Mouse (Mus musculus) embryo, embryonic 11 days (tissue): ENCODE data around the gene Mindy4.

Experiments used
- DNase-seq: peaks from one replicate; pipeline ENCODE4 v3.0.0-alpha.2; 2015

Gene Mindy4

DNA sequence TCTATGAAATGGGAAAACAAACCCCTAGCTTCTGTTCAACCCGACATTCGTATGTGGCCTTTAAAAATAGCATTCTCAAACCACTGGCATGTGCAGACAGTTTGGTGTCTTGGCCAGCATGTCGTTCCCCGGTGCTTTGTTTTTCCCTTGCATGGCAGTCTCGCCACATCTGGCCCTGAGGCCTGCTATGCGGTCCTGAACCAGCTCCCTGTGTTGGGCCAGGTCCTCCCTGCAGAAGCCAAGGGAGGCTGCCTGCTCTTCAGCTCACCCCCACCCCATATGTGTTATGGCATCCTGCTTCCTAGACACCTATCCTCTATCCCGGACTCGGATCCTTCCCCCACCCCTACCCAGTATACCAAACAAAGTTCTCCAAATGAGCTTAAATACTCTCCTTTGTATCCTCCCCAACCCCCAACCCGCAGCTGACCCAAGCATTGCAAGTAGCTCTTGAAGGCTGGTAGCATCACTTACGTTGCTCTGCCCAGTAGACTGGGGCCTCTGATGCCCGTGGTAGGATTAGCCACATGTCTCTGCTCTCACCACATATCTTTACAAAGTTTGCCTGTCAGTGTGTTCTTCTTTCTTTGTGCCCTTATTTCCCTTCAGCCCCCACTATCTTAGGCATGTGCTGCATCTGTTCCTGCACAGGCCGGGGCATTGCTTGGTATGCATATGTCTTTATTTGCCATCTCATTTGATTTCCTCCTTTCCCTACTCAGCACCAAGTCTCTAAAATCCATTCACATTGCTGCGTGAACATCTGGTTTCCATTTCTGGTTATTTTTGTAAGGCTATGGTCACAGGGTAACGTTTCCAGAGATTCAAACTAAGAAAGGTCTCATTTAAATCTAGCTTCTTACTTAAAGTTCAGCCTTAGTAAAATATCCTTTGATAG, 55.5 kb downstream of the Mindy4 start:
- DNase-seq = peak; percentile 60

DNA sequence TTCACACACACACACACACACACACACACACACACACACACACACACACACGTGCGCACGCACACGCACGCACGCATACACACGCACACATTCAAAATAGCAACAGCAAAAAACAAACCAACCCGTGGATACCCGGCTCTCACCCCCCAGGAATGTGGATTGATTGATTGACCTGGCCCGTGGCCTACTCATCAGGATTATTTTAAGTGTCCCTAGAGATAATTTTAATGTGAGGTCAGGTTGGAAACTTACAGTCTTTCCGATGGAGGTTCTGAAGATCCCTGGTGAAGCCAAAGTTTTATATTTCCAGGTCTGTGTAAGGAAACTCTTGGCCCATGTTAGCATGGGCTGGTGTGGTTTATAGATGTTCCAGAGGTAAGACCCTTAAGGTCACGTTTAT, 59.0 kb downstream of the Mindy4 start:
- DNase-seq = no peak

DNA sequence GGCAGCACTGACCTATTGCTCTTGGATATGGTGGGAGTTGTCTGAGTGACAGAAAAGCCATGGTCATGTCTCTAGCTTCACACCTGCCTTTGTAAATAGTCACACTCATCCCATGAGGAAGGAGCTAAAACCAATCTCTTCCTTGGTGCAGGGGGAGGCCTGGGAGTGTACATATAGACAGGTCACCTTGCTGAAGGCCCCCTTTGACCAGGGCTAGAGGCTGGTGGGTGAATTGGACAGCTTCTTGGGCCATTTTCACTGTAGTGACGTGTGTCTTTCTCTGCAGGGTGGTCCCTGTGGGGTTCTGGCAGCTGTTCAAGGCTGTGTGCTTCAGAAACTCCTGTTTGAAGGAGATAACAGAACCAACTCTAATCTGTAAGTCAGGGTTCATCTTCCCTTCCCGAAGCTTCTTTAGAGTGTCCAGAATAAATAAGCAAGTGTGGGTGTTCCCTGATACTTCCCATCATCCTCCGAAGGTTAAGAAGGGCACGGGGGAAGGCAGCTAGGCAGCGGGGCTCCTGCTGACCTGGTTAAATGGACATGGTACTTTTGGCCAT, 60.4 kb downstream of the Mindy4 start:
- no peak for DNase-seq

DNA sequence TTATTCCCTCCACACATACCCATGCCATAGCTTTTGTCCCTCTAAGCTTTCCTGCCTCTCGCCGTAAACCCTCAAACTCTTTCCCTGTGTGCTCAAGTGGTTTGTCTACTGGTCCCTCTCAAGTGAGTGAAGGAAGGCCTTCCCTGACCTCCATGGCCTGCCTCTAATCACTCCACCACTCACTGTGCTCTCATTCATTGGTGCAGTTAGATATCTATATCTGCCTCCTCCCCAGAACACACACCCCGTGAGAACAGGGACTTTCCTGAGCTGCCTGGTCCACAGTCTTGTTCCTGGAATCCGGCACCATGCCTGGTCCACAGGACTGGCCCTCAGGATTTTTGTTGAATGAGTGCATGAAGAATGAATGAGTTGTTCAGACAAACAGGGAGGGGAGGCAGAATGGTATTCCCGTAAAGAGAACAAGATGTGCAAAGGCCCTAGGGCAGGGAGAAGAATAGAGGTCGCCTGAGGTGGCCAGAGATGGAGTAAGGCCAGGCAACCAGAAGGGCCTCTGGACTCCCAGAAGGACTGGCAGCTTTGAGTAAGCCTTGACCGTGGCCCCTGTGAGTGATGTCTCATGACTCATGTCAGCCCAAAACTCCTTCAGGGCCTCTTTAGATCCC, 61.7 kb downstream of the Mindy4 start:
- DNase-seq = no peak

DNA sequence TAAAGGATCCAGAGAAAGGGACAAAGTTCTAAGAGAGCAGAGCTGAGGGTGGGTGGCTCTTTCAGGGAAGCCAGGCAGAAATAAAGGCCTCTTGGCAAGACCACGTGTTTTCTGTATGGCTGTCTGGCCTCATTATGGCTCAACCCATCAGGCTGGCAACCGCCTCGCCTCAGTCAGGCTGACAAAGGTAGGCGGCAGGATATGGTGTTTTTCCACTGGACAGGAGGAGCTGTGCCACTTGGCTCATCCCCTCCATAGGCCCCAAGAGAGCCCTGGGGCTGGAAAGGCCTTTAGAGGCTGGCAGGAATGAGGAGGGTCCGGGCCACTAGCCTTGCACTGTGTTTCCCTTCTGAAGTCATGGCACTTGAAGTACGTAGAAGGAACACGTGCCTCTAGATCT, 69.8 kb downstream of the Mindy4 start:
- no peak for DNase-seq

DNA sequence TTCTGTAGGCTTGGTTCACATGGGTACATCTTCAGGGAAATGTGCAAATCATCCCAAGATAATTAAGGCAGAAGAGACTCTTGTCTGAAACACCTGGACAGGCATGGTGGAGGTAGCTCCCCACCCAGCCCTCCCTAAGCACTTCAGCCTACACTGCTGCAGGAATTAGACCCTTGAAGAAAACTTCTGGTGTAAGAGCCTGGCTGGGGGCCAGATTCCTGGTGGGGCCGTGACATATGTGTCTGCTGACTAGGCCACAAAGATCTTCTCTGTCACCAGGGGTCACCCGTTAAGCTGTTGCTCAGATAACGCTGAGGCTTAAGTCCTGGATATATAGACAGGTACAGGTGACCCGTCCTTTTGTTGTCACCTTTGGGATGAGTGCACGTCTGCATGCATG, 70.3 kb downstream of the Mindy4 start:
- no peak for DNase-seq

DNA sequence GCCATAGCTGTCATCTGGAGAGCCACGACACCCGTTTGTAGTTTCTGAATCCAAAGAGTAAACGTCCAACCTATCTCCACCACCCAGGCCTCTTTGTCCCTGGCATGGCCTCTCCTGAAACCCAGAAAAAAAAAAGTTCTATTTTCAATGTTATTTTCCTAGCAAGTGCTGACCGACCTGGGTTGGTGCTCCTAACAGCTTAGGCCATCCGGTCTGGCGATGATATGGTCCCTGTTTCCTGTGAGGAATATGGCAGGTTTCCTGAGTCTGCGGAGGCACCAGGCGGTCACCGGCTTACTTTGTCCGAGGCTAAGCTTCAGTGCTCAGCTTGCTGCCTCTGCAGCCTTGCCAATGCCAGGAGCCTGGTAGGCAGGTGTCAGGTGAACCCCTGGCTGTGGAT, 71.8 kb downstream of the Mindy4 start:
- DNase-seq = no peak

DNA sequence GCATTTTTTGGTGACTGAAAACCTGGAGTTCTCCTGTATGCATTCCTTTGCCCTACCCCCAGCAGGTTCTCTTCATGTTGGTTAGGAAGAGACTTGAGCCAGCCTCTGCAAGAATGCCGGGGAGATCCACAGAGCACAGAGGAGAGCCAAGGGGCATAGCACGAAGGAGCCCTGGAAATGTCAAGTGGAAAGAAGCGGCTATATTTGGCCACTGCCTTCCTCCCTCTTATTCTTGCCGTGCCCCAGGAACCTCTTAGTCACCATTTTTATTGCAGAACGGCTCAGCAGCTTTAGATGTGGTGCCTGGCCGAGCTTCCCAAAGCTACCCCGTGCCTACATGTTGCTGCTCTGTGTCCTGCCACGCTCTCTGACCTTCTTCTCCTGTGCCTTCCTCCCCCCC, 72.6 kb downstream of the Mindy4 start:
- no peak for DNase-seq

DNA sequence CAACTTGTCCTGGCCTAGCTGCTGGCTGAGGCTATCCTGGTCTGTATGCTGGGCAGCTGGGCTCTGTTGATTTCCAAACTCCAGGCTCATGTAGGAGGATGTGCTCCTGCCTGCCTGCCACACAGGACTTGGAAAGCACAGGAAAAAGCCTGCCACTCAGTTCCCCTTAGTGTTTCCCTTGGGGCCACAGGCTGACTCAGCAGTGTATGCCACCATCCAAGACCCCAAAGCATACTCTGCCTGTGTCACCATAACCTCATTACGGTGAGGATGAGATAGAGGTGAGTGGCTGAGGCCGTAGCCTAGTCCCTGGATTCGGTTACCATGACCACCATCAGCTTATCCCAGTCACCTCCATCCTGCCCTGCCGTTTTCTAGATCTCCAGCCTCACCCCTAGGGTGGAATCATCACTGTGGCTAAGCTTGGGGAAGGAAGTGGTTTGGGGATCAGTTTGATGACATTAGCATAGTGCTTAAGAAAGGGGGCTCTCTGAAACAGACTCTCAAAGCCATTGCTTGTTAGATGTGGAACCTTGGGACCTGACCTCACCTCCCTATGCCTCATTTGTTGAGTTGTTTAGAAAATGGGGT, 73.6 kb downstream of the Mindy4 start:
- DNase-seq = no peak

DNA sequence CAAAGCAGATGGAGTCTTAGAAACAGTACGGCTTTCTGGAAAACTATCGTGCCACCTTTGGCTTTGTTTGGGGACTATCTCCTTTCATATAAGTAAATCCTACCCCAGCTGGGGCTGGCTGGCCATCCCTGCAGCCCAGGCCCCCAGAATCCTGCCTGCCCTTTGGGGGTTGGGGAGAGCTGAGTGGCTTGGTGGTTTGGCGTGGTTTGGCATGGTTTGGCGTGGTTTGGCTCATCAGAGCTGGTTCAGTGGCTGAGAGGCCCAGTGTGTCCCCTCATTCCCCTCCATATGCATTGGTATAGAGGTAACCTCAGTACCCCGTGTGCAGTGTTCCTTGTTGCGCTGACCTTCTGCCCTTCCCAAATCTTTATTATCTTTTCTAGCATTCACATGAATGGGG, 74.9 kb downstream of the Mindy4 start:
- no peak for DNase-seq

DNA sequence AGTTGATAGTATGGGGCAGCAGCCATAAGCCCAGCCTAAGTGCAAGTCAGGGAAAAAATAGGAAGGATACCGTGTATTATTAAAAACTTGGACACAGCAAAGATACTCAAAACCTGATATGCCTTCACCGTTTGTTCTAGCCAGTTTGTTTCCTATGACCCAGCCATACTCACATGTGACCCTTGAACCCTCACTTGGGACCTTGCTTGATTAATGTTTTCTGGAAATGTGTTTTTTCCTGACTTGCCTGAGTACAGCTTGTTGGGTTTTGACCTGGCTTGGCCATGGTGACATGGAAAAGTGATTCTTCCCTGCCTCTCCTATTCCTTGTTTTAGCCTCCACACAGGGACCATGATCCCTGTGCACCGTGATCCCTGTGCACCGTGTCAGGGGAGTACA, 75.3 kb downstream of the Mindy4 start:
- no peak for DNase-seq

DNA sequence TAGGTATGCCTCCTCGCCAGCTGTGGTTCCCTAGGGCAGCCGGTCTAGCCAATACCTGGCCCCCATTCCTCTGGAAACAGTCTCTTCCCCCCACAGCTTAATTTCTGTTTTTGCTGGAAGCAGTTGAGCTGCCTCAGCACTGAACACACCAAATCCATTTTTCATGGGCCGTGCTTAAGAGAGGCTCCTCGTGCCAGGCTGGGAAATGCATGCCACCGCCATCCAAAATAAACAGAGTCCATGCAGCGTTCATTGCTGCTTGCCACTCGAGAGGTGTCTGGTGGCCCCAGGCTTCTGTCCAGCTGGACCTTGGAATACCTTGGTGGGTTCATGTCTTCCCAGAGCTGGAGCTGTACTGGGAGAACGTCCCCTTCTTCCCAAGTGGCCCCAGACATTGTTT, 77.8 kb downstream of the Mindy4 start:
- no peak for DNase-seq

DNA sequence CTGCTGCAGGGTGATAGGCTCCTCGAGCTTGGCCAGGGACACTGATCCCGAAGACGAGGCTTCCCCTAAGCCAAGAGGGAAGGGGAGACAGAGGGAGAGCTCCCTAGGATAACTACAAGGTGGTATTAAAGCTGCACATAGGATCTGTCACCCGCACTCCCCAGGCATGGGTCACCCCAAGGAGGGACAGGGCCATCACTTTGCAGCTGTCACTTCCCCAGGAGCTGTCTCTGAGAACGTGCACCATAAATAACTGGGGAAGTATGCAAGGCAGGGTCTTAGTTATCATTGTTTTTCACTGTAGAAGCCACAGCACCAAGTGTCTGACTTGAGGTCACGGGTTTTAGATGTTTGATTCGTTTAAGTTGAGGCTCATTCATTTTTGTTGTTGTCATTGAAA, 78.5 kb downstream of the Mindy4 start:
- no peak for DNase-seq

DNA sequence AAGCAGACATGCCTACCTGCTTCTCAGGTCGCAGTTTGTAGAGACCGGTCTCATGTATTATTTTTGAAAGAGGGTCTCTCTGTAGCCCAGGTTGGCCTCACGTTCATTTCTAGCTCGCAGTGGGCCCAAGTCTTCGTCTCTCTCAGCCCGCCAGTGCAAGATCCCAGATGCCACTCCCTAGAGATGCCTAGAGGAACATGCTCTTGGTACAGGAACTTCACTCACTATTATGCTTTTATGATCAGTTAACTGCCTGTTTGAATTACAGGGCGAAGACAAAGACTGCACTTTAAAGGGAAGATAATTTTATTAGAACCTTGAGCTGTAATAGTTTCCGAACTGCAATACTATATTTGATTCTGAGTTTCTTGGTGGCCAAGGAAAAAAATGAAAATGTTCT, 79.2 kb downstream of the Mindy4 start:
- no peak for DNase-seq

DNA sequence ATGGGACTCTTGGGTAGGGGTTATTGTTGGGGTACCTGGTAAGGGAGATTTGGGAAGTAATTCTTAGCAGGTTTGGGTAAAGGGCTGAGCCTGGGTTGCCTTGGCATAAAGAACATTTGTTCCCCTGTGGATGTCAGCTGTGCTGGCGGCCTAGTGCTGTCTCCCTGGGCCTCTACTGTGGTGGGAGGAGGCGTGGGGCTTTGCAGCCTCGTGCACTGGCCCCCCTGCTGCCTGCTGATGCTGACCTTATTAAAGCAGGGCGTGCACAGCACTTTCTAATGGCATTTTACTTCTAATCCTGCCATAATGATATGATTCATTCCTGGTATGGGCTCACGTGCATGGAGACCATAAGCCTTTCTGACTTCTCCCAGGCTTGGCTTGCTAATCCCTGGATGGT, 82.0 kb downstream of the Mindy4 start:
- no peak for DNase-seq

DNA sequence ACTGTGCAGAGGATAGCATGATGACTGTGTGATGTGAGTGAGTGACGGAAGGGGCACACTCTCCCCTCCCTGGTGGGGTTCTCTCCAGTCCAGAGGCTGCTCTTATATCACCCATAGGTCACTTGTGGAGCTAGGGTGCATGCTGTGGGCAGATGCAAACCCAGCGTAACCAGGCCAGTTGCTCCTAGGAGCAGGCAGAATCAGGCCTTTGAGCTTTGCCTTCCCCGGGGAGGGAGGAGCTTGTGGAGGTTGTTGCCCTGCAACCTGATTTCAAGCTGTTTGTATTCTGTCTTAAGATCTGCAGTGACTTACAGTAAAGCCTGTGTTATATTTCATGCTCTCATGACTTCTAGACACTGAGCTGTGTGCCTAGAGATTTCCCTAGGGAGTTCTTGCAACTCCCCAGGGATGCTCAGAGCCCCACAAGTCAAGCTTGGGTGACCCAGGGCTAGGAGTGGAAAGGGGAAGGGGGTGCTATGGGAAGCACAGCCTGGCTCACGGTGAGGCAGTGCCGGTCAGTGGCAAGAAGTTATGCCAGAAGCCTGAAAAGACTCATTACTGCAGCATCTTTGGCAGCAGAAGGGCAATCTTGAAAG, 84.9 kb downstream of the Mindy4 start:
- no peak for DNase-seq

DNA sequence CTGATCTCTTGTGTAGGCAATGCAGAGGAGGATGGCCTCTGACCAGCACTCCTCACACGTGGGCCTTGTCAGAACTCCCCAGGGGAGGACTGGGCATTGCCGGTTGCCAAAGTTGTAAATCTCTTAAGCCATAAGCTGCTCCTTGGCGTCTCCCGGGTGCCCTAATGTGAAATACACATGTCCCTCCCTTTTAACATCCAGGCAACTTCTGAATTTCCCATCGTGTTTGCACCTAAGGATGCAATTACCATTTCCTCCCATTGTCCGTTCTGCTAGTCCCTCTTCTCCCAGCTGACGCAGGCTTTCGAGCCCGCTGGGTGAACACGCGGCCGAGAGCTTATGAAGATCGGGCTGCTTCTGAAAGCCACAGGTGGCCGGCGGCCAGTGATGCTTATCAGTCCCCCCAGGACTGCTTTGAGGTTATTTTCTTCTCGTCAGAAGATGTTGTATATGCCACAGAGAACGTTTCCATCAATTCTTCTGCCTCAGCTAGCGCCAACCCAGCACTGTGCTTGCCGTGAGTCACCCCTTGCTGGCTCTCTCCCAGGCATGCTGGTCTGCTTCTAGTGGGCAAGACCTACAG, 91.5 kb downstream of the Mindy4 start:
- peak; percentile 53 for DNase-seq

DNA sequence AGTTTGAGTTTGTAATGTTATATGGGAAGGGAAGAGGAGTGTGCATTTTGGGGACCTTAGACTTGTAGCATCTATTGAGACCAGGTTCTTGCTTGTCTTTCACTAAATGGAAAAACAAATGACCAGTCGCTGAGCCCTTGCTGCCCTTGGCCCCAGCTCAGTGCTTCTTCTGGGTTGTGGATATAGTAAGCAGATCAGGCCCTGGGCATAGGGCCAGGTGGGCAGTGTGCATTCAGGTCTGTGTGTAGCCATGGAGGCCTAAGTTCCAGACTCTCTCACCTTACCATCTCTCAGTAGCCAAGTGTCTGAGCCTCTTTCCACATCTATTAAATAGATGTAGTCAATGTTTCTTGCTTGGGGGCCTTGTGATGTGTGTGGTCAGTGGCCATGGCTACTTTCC, 92.1 kb downstream of the Mindy4 start:
- DNase-seq = no peak

DNA sequence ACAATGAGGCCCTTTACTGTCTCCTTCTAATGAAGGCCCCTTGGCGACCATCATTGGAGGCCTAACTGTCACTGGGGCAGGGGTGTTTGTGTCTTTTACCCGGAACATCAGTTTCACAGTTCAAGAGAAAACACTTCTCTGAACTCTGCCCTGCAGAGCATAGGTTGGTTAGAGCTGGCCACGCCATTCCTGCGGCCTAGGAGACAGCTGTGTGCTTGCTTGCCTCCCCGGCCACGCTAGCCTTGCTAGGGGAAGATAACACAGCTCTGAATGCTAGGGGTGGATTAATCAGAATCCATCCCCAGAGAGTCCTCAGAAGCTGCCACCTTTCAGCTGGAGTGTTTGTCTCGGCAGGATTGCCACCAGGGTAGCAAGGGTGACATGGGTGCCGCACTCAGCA, 96.3 kb downstream of the Mindy4 start:
- DNase-seq = no peak

DNA sequence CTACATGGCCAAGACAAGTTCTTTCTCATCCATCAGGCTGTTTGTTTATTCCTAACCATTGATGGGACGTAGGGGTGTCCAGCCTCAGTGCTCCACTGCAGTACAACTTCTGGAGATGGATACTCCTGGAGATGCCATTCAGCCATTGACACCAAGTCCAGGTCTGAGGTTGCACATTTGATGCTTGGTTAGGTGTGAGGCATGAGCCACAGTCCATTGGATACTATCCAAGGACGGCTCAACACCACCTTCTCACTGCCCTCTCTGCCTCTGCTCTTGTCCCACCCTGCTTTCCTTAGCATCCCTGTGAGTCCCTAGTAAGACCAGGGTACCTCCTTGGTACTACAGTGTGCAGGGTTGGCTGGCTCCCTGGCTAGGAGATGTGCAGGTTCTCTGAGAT, 96.7 kb downstream of the Mindy4 start:
- no peak for DNase-seq

DNA sequence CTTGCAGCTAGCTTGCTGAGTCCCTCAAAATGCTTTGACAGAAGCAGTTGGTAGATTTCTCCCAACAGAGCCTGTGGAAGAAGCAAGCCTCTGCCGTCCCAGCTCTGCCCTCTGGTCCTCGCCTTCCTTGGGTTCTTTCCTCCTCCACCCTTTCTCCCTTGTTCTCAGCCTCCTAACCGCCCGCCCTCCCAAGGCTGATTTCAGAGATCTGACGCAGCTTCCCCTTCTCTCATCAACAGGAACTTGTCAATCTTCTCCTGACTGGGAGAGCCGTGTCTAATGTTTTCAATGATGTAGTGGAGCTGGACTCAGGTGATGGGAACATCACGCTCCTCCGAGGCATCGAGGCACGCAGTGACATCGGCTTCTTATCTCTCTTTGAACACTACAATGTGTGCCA, 97.5 kb downstream of the Mindy4 start:
- no peak for DNase-seq

DNA sequence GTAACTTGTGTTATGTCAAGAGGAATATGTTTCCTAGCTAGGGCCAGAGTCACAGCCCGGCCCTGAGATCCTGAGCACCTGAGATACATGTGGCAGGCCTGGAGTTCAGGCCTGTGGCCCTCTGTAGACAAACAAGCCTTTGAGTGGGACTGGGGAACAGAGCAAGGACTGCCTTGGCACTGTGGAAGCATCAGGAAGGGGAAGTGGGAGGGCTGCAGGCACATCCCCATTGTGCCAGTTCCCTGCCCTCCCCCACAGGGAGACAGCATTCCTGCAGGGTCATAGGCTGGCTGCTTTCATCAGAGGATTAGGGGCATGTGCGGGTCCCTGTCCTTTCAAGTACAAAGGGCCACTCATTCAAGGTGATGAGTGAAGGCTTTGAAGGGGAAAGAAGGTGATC, 107.0 kb downstream of the Mindy4 start:
- DNase-seq = no peak

DNA sequence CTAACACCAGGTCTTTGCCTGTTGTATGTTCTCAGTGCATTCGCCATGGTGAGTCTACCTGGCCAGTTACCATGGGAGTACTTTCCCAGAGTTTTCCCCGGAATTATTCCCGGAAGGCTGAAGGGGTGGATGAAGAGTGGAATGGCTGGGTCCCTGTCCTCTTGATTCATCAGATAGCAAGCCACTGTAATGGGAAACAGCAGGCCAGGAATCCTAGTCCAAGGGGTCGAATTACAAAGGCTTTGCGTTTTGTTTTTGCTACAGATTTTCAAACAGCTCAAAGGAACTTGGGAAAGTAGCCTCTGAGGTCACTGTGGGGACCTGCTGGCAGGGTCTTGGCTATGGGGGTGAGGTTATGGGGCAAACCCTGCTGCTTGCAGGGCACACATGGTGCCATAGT, 108.8 kb downstream of the Mindy4 start:
- DNase-seq = peak; percentile 64
